Mouse (Mus musculus): Measurements from ENCODE around the gene Stk4. TPM values are rescaled to one million over a fixed set of nuclear protein-coding genes. Genes with fewer than 3 reads are reported as not detected.

Gene Stk4
- total RNA-seq, 2 experiments from 2014 or later, result 13.7 to 15.1 TPM

DNA sequence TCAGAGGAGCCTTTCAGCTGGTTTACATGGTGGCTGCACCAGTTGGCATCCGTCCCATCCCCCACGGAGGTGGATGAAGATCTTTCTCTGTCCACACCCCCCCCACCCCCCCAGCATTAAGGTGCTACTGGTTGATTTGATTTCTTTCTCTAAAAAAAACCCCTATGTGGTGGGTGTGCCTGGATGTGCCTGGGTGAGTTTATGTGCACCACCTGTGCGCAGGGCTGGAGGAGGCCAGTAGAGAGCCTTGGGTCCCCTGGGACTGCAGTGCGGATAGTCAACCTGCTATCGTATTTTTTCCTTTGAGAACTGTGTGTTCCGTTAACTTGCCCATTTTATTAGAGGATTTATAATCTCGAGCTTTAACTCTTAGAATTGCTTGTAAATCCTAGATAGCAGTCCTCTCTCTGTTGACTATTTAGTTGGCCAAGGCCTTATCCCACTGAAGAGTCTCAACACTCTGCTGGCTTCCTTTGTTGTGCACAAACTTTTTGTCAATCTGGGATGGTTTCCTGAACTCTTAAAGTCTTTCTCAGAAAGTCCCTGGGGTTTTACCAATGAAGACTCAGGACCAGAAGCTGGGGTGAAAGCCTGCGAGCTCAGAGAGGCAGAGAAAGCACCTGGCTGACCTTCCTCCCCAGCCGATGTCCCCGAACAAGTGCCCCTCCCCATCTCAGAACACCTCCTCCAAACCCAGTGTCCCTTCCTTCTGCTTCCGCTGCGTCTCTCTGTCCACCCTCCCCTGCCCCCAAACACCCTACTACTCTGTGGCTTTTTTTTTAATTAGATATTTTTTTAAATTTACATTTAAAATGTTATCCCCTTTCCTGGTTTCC is 58.7 kb downstream of the Stk4 start:
- no peak for DNase-seq

DNA sequence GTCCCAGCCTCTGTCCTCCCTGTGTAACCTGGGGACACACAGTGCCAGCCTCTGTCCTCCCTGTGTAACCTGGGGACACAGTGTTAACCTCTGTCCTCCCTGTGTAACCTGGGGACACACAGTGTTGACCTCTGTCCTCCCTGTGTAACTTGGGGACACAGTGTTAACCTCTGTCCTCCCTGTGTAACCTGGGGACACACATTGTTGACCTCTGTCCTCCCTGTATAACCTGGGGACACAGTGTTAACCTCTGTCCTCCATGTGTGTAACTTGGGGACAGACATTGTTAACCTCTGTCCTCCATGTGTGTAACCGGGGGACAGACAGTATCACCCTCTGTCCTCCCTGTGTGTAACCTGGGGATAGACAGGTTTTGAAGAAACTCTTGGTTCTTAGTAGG is 61.5 kb downstream of the Stk4 start:
- DNase-seq, result no peak

DNA sequence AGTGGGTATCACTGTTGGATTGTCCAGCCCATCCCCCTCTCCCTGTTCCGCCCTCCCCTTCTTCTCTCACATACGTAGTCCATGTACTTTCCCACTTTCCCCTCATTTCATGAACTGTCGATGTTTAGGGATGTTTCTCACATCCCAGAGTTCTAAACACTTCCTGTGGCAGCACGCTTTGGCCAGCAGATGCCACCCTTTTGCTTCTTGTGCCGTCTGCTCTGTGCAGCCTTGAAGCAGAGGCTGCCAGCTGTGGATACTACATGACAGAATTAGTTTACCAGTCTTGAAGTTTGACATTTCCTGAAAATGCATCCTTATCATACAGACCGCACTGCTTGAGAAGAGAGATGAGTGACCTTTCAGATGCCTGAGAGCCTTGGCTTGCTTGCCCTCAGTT is 64.4 kb downstream of the Stk4 start:
- DNase-seq, result peak; percentile 26

DNA sequence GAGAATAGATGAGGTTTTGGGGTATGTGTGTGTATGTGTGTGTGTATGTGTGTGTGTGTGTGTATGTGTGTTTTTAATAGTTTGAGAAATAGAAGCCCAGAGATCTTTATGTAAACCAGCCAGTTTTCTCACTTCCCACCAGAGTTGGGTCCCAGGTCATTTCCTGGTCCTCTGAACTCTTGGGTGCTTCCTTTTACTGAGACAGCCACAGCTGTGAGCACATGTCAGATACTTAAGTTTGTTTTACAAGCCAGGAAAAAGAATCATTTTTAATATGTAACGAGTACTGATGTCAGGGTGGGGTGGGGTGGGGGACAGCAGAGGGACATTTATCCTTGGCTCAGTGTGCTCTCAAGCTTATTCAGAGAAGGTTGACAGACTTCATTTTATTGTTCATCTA is 65.2 kb downstream of the Stk4 start:
- no peak for DNase-seq

DNA sequence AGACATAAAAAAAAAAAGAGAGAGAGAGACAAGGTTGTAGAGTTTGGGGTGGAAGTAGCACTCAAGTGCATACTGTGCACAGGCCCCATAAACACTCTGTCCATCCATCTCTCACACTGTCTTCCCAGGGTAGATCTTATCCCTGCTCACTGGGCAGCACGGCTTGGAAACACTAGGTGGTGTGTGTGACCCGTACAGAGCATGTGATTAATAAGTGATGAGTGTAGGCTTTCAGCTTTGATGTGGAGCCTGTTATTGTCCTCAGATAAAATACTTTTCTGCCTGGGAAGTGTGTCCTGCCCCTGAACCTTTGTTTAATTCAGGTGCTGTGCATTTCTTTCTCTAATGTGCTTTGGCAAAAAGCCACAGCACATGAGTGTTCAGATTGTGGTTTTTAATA is 66.3 kb downstream of the Stk4 start:
- no peak for DNase-seq

DNA sequence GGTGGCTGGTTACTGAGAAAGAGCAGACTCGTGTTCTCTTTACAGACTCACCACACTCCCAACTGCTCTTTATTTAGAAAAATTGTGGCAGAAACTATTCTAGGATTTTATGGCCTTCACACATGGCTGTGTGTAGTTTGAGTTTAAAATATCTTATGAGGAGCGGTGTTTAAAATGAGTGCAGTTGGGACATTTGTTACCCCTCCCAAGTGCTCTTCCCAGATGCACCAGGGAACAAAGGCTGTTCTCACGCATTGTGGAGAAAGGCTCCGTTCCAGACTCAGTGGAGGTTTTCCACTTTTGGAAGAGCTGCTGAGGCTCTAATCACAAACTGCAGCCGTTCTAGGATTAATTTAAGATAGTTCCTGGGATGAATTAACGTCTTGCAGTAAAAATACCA is 67.6 kb downstream of the Stk4 start:
- DNase-seq, result no peak

DNA sequence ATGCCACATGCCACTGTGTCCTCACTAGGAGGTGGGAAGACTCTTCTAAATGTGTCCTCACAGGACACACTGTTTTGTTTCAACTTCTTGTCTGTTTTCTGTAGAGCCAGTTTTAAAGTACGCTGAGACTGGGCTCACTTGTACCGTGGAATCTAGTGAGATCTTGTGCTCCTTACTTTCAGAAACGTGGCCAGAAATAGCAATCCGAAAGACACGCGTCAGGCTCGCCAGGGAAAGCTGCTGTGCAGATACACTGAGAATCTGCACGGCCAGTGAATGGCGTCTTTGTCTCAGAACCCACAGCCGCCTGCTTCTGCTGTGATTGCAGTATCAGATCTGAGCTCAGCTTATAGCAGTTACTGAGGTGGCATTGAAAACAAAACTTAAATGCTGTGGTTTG is 71.9 kb downstream of the Stk4 start:
- DNase-seq, result peak; percentile 26

DNA sequence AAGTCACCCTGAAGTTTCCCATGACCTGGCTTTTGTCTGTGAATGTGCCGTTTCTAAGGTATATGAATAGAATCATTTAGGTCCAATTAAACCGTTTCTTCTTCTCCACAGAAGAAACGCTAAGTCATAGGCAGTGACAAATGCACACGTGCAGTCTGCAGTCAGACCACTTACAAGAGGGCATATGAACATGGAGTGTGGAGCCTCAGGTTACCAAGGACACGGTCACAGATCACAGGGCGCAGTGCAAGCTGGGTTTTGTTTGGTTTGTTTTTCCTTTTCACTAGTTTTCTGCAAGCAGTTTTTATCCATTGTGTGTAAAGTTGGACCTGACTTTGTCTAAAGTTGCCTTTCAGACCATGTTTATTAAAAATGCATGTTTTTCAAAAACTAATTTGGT is 73.9 kb downstream of the Stk4 start:
- DNase-seq, result no peak

DNA sequence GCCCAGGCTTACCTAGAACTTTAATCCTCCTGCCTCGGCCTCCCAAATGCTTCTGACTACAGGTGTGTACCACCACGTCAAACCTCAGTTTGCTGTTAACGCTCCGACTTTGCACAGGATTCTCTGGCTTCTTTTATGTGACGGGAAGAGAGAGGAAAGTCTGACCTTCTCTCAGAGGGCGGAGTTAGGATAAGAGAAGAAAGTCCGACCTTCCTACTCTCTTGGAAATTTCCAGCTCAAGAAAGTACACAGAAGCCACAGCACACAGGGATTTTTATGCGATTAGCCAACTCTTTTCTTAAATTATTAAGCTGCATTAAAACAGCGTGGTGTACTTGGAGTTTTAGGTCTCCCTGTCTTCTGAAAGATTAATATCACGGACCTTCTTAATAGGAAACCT is 74.4 kb downstream of the Stk4 start:
- DNase-seq, result no peak

DNA sequence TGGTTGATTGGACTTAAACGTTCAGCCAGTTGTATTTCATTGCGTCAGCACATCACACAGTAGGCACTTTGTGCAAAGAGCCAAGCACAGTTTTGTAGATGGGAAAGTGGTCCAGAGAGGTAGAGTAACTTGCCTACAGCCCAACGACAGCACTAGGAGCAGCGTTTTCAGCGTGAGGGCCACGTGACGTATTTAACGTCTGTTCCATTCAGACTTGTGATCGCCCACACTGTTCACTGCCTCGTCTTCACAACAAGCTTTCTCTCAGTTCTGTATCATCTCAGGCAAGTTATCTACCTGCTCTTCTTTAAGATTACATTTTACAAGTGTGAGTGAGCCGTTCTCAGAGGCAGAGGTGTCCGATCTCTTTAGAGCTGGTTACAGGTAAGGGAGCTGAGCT is 76.4 kb downstream of the Stk4 start:
- no peak for DNase-seq

DNA sequence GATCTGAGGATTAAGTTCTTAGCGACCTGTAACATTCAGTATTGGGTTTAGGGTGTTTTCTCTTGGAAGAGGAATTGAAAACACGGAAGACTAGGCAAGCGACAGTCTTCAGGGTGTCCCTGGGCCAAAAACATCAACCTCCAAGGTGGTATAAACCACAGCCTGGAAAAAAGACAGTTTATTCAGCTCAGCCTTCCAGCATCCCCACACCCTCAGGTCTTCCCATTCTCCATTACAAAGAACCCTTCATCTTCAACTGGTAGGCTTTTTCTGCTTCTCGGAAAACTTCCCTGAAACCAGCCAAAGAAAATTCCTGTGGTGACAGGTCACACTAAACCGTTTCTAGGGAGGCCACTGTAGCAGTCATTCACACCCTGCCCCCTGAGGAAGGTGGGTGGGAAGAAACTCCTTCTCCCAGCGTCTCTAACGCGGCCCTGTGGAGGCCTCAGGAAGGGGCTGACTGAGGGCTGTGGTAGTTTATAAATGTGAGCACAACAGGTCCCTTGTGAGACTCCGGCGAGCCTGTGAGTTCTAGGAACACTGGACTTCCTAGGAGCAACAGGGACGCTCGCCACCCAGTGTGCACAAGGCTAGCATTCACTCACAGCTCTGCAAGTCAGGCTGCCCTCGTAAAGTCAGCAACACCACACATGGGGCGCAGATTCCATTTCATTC is 80.1 kb downstream of the Stk4 start:
- no peak for DNase-seq

DNA sequence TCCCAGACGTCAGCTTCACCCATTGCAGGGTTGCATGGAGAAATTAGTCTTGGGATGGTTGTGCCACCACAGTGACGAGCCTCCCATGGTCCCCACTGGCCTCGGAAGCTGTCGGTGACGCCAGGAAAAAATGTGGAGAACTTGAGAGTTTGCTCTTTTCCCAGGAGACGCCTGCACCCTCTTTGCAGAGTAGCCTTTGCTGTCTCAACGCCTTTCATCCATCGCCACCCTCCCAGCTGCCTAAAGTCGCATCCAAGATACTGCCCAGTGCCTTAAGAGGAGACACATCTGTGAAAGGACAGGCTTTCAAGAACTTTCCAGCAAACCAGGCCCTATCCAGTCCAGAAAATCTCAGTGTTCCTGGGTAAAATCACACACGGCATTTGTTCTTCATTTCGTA is 82.2 kb downstream of the Stk4 start:
- DNase-seq, result no peak

DNA sequence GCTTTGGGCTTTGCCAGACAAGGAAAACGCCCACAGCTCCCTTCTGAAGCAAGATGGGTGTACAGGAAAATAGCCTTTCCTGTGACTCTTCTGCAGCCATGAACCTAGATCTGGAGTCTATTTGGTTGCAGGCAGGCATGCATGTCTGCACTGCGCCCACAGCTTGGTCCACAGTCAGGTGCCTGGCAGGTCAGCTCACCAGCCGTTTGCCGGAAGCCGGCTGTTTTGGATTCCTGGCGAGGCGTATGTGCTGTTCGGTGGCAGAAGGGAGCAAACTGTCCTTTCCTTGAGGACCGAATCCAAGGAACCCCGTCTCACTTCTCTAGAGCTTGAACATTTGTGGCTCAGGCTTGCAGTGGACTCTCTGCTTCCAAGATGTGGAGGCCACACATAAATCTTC is 83.9 kb downstream of the Stk4 start:
- no peak for DNase-seq

DNA sequence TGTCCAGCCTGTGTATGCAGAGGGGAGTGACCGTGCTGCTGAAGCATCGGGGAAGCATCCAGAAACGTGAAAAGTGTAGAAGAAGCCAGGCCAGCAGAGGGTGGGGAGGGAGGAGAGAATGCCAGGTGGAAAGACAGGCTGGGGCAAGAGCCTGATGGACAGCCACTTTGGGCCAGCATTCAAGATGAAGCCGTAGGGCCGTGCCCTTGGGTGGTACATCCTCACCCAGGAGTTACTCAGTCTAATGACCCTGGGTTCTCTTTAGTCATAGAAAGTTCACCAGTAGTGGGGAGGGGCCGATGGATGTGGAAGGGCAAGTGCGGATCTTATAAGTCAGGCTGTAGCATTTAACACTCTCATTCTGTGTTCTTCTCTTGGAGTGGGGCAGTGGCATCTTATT is 86.0 kb downstream of the Stk4 start:
- no peak for DNase-seq

DNA sequence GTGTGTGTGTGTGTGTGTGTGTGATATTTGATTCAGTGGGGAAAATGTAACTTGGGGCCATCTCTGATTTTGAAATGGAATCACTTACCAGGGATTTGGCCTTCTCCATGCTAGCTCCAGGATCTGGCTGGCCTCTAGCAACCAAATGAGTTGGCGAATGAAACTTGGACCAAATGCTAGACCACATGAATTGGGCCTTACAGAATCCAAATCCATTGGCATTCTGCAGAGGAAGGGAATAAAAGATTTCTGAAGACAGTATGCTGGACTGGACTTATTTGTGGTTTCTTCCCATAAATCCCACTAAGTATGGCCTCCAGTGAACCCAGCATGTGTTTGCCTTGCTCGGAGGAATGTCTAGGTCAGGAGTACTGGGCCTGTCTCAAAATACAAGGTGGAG is 88.7 kb downstream of the Stk4 start:
- DNase-seq, result no peak

DNA sequence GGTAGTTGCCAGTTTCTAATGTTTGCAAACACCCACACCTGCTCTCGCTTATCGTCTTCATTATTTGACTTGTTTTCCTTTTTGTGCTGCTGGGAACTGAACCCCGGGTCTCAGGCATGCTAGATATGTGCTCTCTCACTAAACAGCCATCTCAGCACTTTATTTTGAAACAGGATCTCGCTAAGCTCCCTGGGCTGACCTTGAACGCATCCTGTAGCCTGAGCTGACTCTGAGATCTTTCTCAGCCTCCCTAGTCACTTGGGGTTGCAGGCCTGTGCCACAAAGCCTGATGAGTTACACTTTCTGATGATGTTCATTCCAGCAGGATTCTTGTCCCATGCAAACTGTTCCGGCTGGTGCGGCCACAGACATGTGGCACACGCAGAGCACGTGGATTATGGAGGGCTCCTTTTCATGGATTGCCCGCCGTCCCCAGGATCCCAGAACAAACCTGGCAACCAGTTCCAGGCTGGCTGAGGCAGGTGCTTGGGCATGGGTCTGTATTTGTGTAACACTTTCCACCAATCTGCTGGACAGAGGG is 91.5 kb downstream of the Stk4 start:
- no peak for DNase-seq

DNA sequence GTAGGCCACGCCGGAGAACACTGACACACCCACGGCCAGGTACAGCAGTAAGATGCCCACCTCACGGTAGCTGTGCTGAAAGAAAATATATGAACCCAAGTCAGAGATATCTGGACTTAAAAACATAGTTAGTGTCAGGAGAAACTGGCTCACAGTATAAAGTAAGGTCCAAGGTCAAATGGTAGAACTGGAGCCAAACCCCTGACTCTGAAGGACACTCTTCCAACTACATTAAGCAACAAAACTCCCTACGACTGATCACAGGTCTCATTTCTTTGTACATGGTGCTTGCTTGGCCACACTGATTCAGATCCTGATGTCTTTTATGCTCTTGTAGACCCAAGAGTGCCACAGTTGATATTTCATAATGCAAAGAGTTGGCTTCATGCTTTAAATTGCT is 94.8 kb downstream of the Stk4 start:
- no peak for DNase-seq

DNA sequence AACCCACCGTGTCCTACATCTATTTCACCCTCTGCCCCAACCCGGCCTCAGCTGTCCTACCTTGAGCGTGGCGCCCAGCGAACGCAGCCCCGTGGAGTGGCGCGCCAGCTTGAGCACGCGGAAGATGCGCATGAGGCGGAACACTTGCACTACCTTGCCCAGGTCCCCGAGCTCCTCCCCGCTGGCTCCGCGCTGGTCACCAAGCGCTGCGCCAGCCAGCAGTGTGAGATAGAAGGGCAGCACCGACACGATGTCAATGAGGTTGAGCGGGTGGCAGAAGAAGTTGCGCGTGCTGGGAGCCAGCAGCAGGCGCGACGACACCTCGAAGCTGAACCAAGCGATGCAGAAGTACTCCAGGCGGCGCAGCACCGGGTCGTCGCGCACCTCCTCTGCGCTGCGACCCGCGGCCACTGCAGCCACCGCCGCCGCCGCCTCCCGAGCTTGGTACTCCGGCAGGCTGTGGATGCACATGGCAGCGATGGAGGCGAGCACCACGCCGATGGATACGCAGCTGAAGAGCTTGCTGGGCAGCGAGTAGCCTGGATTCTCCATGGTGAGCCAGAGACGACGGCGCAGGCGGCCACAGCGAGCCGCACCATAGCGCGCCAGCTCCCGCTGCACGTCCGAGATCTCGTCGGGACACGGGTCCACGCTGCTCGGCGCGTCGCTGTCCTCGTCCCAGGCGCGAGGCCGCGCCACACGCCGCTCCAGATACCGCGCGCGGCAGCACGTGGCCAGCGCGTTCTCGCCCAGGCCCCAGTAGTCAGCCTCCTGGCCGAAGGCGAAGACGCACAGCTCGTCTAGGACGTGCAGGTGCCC is 97.8 kb downstream of the Stk4 start:
- no peak for DNase-seq

DNA sequence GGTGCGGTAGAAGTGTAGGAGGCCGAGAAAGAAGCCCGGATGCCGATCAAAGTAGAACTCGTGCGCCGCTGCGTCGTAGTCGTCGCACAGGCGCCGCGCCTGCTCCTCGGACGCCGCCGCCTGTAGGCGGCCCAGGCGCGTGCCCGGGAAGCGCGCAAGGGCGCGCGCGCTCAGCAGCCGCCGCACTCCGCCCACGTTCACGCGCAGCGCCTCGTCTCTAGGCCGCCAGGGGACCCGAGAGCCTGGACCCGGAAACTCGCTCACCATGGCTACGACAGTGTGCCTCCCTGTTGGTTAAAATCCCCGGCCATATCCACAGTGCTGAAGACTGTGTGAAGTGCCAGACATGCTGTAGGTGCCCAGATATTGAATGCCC is 98.4 kb downstream of the Stk4 start:
- DNase-seq, result no peak

DNA sequence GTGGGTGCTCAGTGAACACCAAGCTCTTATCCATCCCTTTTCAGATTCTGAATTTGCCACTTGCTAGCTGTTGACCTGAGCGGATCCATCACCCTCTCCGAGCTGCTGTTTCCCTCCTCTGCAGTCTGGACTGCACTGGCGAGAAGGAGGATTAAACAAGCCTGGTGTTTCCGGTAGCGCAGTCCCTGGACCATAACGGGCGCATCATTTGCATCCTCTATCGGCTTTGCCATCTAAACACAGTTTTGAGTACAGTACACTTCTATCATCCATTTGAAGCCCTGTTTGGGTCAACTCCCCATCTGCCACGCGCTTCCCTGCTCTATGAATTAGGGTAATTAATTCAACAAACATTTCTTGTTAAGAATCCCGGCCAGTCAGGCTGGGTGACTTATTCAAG is 100.2 kb downstream of the Stk4 start:
- DNase-seq, result no peak

DNA sequence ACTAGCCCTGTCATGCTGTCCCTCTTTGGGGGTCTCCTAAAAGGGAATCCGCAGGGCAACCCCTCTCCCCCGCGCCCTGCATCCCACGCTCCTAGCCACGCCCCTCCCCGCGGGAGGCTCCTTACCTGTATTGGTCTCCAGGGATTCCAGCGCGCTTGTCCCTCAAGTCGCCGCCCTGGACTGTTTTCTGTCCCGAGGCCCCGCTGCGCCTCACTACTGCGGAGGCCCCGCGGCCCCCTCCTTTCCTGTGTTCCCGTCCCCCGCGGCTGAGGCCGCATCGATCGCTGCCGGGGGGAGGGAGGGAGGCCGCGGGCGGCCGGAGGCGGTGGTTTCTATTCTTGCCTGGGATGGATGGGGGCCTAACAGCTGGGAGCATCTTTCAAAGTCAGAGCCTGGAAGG is 100.8 kb downstream of the Stk4 start, which contains the start of gene Kcns1:
TSS of gene Kcns1 (minus strand) at position 212 of the 400 bp plus-strand sequence.
- DNase-seq, result peak; percentile 19

DNA sequence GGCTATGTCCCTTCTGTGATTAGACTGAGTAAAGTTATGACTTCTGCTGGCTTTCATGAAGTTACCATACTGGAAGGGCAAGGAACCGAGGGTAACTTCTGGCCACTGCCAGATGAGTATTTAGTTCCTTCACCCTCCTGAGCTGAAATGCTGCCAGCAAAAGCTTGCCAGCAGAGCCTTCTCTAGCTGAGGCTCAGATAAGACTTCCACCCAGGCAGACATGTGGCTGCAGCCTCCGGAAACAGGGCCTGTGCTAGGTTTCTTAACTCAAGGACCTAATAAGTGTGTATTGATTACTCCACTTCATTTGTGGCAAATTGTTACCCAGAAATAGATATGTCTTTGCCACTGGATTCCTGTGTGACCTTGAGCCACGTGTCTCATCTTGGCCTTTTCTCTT is 103.3 kb downstream of the Stk4 start:
- peak; percentile 60 for DNase-seq

All from gastrocnemius, postnatal 10 days (tissue).